Mouse (Mus musculus) midbrain, embryonic 16.5 days (tissue): ENCODE measurements at regions not wholly inside any gene's neighbourhood (a gene's known extent, or its start where the extent isn't known, plus 50 kb on each side); places are given as distances from the start of the nearest gene placed in this dataset.
A peak's percentile ranks its signal among the peaks of the same experiment; 100 is the strongest.

Source experiments
- ATAC-seq: fragments of 200-750 bp; cut with Nextera tagmentation; 2 replicates; pipeline ENCODE4 v1.8.0; 2017; ENCODE audit warnings: moderate TSS enrichment
- H3K27ac ChIP-seq: fragments of 300-500 bp; sonication (generic); 2 replicates; pipeline ENCODE4 v1.5.1; 2014; ENCODE audit warnings: mild to moderate bottlenecking, low read length, mixed read lengths
- H3K27me3 ChIP-seq: fragments of 300-500 bp; sonication (generic); 2 replicates; pipeline ENCODE4 v1.6.1; 2014; ENCODE audit warnings: low read depth, low read length, mixed read lengths; ENCODE audit not compliant: control insufficient read depth, insufficient read depth
- H3K36me3 ChIP-seq: fragments of 300-500 bp; sonication (generic); 2 replicates; pipeline ENCODE4 v1.6.1; 2014; ENCODE audit warnings: mild to moderate bottlenecking, low read length, moderate library complexity, mixed read lengths; ENCODE audit not compliant: control insufficient read depth, insufficient read depth
- H3K4me1 ChIP-seq: fragments of 300-500 bp; sonication (generic); 2 replicates; pipeline ENCODE4 v1.6.1; 2014; ENCODE audit warnings: mild to moderate bottlenecking, low read length, mixed read lengths; ENCODE audit not compliant: control insufficient read depth, insufficient read depth
- H3K4me2 ChIP-seq: fragments of 300-500 bp; sonication (generic); 2 replicates; pipeline ENCODE4 v1.6.1; 2014; ENCODE audit warnings: mild to moderate bottlenecking, low read length, mixed read lengths
- H3K4me3 ChIP-seq: fragments of 300-500 bp; sonication (generic); 2 replicates; pipeline ENCODE4 v1.5.1; 2014; ENCODE audit warnings: low read depth, mild to moderate bottlenecking, low read length, moderate library complexity, mixed read lengths
- H3K9ac ChIP-seq: fragments of 300-500 bp; sonication (generic); 2 replicates; pipeline ENCODE4 v1.6.1; 2014; ENCODE audit warnings: low read depth, low read length, mixed read lengths
- H3K9me3 ChIP-seq: fragments of 300-500 bp; sonication (generic); replicated peaks from 2 replicates; pipeline ENCODE4 v1.6.1; 2014; ENCODE audit warnings: mild to moderate bottlenecking, low read length, mixed read lengths; ENCODE audit not compliant: control insufficient read depth, poor library complexity, severe bottlenecking
- WGBS: fragments of 180-500 bp; shearing (Covaris S2); extraction: QIAGEN DNeasy Blood & Tissue Kit; methylation state at CpG from one replicate; pipeline ENCODE4 v1.1.7; 2014; 5-methylcytosine and 5-hydroxymethylcytosine counted together

DNA sequence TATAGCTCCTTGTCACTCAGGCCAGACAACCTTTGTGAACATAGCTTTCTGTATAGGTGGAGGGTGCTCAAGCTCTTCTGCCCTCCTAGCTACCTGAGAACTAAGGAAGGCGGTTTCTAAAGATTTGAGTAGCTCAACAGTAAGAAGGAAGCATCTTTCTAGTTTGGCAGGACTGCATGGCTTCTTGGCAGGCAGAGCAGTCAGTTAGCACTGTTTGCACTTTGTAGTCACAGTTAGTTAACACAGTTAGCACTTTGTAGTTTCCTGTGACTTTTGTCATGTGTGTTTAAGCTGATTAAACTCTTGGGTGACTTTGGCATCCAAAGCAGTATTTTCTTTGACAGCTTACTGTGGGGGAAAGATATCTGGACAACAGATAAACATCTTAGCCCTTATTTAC, 219.7 kb downstream of the Zbbx start:
- Histone ChIP-seq H3K27ac (no peak overlapping the region), H3K9me3 (no peaks in the 10 kb centered on the region), H3K4me2 (no peak overlapping the region), H3K36me3 (no peaks in the 10 kb centered on the region), H3K4me1 (no peaks in the 10 kb centered on the region), H3K9ac (no peak overlapping the region), H3K4me3 (no peak overlapping the region), H3K27me3 (no peaks in the 10 kb centered on the region)
- 86% methylated on average over 1 of the region's 1 CpGs for WGBS
- no peak for ATAC-seq

DNA sequence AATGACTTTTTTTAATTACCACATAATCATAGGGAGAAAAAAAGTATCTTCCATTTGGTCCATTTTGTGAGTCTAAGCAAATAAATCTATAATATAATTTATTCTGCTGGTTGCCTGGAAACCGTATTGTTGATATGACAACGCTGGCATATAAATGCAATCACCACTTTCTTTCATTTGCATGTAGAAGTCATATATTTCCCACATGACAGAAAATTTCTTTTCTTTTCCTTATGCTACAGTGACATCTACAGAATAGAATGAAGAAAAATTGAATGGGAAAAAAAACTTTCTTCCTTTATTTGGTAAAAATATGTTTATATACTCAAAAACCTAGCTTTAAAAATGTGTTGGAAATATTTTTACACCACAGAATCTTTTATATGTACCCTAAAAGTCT, 243.6 kb downstream of the Zbbx start:
- WGBS = 57% methylated on average over 2 of the region's 2 CpGs
- H3K4me3 ChIP-seq = no peak overlapping the region
- peak; percentile 62; the same call in 1 of the 2 replicates for ATAC-seq
- no peak overlapping the region for H3K9ac ChIP-seq
- H3K27me3 ChIP-seq = no peaks in the 10 kb centered on the region
- no peaks in the 10 kb centered on the region for H3K9me3 ChIP-seq
- H3K4me2 ChIP-seq = no peak overlapping the region
- H3K4me1 ChIP-seq = peaks cover 3% of the 10 kb centered on the region
- no peaks in the 10 kb centered on the region for H3K36me3 ChIP-seq
- H3K27ac ChIP-seq = no peak overlapping the region

- peaks cover 3% of the 10 kb centered on the region for H3K4me1 ChIP-seq
- WGBS = 49% methylated on average over 5 of the region's 5 CpGs
- no peak overlapping the region for H3K27ac ChIP-seq
- H3K27me3 ChIP-seq = no peaks in the 10 kb centered on the region
- 0 out of 2 replicates have a peak, but pooled peaks have one; percentile 36 for ATAC-seq
- no peak overlapping the region for H3K4me2 ChIP-seq
- H3K4me3 ChIP-seq = no peak overlapping the region
- no peak overlapping the region for H3K9ac ChIP-seq
- H3K9me3 ChIP-seq = no peaks in the 10 kb centered on the region
- no peaks in the 10 kb centered on the region for H3K36me3 ChIP-seq
These were observed 244.2 kb downstream of the Zbbx start for GRCm38 (mm10) chr3:74920512-74921178.

GRCm38 (mm10) chr3:74904177-74904576, 260.7 kb downstream of the Zbbx start:
- no peaks in the 10 kb centered on the region for H3K36me3 ChIP-seq
- H3K4me2 ChIP-seq = no peak overlapping the region
- no peak overlapping the region for H3K4me3 ChIP-seq
- H3K9me3 ChIP-seq = no peaks in the 10 kb centered on the region
- no peak overlapping the region for H3K27ac ChIP-seq
- H3K4me1 ChIP-seq = no peaks in the 10 kb centered on the region
- no peak for ATAC-seq
- no peak overlapping the region for H3K9ac ChIP-seq
- H3K27me3 ChIP-seq = no peaks in the 10 kb centered on the region
